Mouse (Mus musculus): ENCODE results near the gene Pfdn6.

- no peak for TF ChIP-seq CTCF (IDR thresholded peaks at IDR 0.05; ENCODE audit: insufficient read depth, low read length)
- TF ChIP-seq POLR2A (IDR thresholded peaks at IDR 0.05; ENCODE audit: borderline replicate concordance, extremely low read depth, low read depth, low read length): no peak
Observed at GRCm38 (mm10) chr17:33931947-33932346, 8.2 kb downstream of the Pfdn6 start.
